In genomic region chr4:117270278-117270677, GRCm38 (mm10) we compare ENCODE assay signal across 8 mouse cellular contexts. TPM values are rescaled to one million over a fixed set of nuclear protein-coding genes. Genes with fewer than 3 reads are reported as not detected.
DNase-seq lines count a peak whose midpoint lies in the region; ATAC-seq lines count a peak whose summit lies in the region.

No protein-coding gene starts in this region.

- peaks cover 11% of the 10 kb centered on the region; the same call in 1 of the 2 replicates for H3K27me3 ChIP-seq in neural tube, embryonic 15.5 days (replicated peaks)

- H3K4me3 ChIP-seq in neural tube, embryonic 15.5 days (replicated peaks), result no peak overlapping the region

- intact Hi-C loops in heart, postnatal 10 days (cut with DNase I), result loop anchor here (1.0 to 5.0 kb wide), 3 partner anchors 42 to 407 kb away; no protein-coding TSS in a partner anchor

- H3K36me3 ChIP-seq in neural tube, embryonic 15.5 days, result peaks cover 29% of the 10 kb centered on the region

- 8% methylated on average over 6 of the region's 6 CpGs for WGBS in neural tube, embryonic 15.5 days

- no peak overlapping the region for H3K27ac ChIP-seq in neural tube, embryonic 15.5 days (replicated peaks)

- peak; percentile 76 for ATAC-seq in CD4-positive, CD25-positive, alpha-beta regulatory T cell, adult 4 months
- peak; percentile 60 for ATAC-seq in erythroblast, adult 5-6 weeks (replicated peaks; ENCODE audit: low FRiP score, poor library complexity, severe bottlenecking)
- ATAC-seq in neural tube, embryonic 15.5 days (ENCODE audit: low FRiP score), result peak; percentile 55; the same call in 1 of the 2 replicates

- no peaks in the 10 kb centered on the region for H3K9me3 ChIP-seq in neural tube, embryonic 15.5 days (replicated peaks)

- peaks cover 2% of the 10 kb centered on the region; the same call in 1 of the 2 replicates for H3K4me1 ChIP-seq in neural tube, embryonic 15.5 days

- H3K4me2 ChIP-seq in neural tube, embryonic 15.5 days, result no peak overlapping the region

- H3K9ac ChIP-seq in neural tube, embryonic 15.5 days (replicated peaks), result no peak overlapping the region

- DNase-seq in adrenal gland, postnatal 25 days, result peak; percentile 79
- DNase-seq in heart, postnatal 10 days, result peak; percentile 73 to 84
- peak; percentile 85 for DNase-seq in layer of hippocampus, adult 11-12 months (ENCODE audit: low spot score)
- DNase-seq in lung, adult 18-20 months, result peak; percentile 63 to 68
- peak; percentile 85 for DNase-seq in testis, postnatal 10 days (ENCODE audit: low spot score)

RNA-seq across cellular contexts. Expression of gene Armh1, which starts 18.4 kb away (rescaled TPM):
- polyA plus RNA-seq in CD4-positive, CD25-positive, alpha-beta regulatory T cell, adult 4 months (2017; shearing (Covaris generic)), result not detected
- total RNA-seq in adrenal gland, postnatal 25 days (2021), result 4.8 and 4.9 TPM in 2 replicates
- not detected in 2 replicates for total RNA-seq in erythroblast, adult 5-6 weeks (2015; ENCODE audit: low replicate concordance)
- total RNA-seq in erythroblast, adult 5-6 weeks (2017; ENCODE audit: low replicate concordance), result not detected in 2 replicates
- total RNA-seq in heart, postnatal 10 days (2021), result under 1 TPM; 0.35 to 0.38 TPM
- polyA plus RNA-seq in neural tube, embryonic 15.5 days (2015; fragmentation: Nextera tagmentation; extraction: Ambion mirVana), result 1.4 and 1.5 TPM in 2 replicates

RNA-seq across cellular contexts. Expression of gene Tmem53, which starts 18.5 kb away (rescaled TPM):
- under 1 TPM; 0.55 to 0.75 TPM for polyA plus RNA-seq in CD4-positive, CD25-positive, alpha-beta regulatory T cell, adult 4 months (2017; shearing (Covaris generic))
- total RNA-seq in adrenal gland, postnatal 25 days (2021), result 86.4 and 94.3 TPM in 2 replicates
- 1.9 and 4.0 TPM in 2 replicates for total RNA-seq in erythroblast, adult 5-6 weeks (2015; ENCODE audit: low replicate concordance)
- total RNA-seq in erythroblast, adult 5-6 weeks (2017; ENCODE audit: low replicate concordance), result 1.9 TPM in 1 of 2 replicates, not detected in the other
- total RNA-seq in heart, postnatal 10 days (2021), result 10 to 100 TPM; 28.5 to 40.0 TPM
- 6.3 and 8.7 TPM in 2 replicates for polyA plus RNA-seq in neural tube, embryonic 15.5 days (2015; fragmentation: Nextera tagmentation; extraction: Ambion mirVana)

Comparison
In these comparisons a context has a peak if more than half of its experiments do, and no peak if none do; other contexts are left out.
1. RNA of gene Tmem53, which starts 18.5 kb away (total RNA-seq): 86.4 to 94.3 TPM in adrenal gland, postnatal 25 days and 28.5 to 40.0 TPM in heart, postnatal 10 days; 1.9 to 4.0 TPM in erythroblast, adult 5-6 weeks; every median in the first group is over 4 times any median in the second.
2. Peak in every context shown above with its lines, with median percentiles within 50 percentile points of each other: ATAC-seq and DNase-seq.